Mouse (Mus musculus): Measurements from ENCODE around the gene Emx2. TPM values are rescaled to one million over a fixed set of nuclear protein-coding genes. Genes with fewer than 3 reads are reported as not detected.

Emx2 gene
- total RNA-seq, 2 experiments from 2014 or later: 0.10 to 0.56 TPM

DNA sequence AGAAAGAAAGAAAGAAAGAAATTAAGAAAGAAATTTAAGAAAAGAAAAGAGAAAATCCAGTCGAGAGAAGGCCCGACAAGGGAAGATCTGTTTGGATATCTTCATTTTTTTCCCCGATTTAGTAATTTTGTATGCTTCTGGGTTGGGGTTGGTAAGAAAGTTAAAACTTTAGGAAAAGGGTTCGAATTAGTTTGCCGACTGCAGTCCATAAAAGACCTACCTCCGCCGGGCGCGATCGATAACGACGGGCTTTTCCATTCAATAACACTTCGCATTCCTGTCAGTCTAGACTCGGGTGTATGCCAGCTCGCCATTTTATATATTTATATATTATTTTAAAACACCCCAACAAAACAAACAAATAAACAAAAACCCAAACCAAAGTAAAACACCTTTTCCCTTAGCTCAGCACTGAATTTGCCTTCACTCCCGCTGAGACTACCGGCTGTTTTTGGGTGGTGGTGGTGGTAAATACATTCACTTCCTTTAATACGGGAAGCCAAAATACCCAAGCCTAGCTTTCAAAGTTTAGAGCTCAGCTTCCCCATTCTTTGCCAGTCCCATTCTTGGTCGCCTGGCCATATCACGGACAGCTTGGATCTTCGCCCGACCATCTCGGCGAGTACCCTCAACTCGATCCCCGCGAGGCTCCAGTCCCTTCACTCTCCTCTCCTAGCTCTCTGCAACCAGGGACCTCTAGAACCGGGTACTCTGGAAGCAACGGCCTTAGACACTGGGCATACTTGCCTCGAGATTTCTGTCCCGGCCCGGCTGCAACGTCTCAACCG lies 2.4 kb downstream of the Emx2 start:
- no peak for DNase-seq
- intact Hi-C loops (cut with DNase I): no loop called here

DNA sequence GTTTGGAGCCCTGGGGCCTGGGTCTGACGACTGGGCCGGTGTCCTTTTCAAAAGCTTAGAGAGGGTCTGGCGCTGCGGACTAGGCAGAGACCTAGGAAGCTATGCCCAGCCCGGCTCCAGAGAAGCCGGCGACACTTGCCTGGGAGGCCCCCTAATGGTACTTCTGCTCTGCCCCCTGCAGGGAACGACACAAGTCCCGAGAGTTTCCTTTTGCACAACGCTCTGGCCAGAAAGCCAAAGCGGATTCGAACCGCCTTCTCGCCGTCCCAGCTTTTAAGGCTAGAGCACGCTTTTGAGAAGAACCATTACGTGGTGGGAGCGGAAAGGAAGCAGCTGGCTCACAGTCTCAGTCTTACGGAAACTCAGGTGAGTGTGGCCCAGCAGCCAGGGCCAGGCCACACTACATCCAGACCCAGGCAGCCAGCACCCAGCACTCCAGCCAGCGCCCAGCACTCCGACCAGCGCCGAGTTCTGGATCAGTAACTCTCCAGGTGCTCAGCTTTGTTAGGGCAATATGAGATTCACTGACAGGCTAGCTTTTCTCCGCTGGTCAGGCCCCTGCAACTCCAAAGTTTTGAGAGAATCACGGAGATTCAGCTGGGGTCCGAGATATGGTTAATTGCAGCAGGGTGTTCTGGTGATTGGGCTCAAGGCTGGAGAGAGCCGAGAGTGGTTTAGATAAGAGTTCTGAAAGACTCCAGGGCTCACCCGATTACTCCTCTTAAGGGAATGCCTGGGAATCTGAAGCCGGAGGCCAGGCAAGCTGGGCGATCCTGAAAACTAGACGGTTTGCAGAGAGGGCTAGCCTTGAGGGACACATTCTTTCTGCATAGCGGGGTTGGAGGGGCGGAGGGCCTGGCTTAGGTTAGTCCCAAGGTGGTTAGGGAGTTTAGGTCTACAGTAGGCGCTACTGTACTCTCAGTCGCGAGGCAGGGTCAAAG lies 3.6 kb downstream of the Emx2 start:
- DNase-seq: no peak
- intact Hi-C loops (cut with DNase I): no loop called here

GRCm38 (mm10) chr19:59462459-59463292 lies 4.5 kb downstream of the Emx2 start:
- intact Hi-C loops (cut with DNase I): no loop called here
- no peak for DNase-seq

DNA sequence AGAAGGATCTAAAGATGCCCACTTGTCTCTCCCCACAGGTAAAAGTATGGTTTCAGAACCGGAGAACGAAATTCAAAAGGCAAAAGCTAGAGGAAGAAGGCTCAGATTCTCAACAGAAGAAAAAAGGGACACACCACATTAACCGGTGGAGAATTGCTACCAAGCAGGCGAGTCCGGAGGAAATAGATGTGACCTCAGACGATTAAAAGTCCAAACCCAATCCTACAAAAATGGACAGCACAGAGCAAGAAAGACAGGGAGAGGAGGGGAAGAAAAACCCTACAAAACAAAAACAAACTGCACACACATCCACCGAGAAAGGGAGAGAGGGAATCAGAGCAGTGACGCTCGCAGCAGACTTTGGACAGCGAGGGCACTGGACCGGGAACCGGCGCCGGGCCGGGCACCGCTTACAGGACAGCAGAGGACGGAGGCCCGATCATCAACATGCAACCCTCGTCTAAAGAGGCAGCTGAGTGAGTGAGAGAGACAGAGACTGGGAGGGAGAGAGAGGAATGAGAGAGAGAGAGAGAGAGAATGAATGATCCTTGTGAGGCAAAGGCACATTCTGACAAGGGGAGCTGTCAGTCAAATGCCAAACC lies 5.8 kb downstream of the Emx2 start:
- DNase-seq: no peak
- intact Hi-C loops (cut with DNase I): no loop called here

DNA sequence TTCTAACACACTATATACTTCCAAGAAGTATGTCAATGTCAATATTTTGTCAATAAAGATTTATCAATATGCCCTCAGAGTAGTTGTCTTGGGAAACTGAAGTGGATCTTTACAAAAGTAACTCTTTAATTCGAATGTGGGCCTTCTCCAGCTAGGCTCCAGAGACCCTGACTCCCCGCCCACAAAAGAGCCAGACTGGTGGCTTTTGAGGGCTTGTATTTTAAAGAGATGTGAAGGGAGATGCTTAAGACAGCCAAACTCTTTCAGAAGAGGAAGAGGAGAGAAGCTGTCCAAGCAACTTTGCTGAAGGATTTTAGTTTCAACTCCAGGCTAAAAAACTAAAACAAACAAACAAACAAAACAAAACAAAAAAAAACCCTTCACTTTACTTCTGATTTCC lies 7.1 kb downstream of the Emx2 start:
- intact Hi-C loops (cut with DNase I): no loop called here

GRCm38 (mm10) chr19:59465751-59466410 lies 7.7 kb downstream of the Emx2 start:
- DNase-seq: no peak
- intact Hi-C loops (cut with DNase I): no loop called here

More for the DNA sequence above, 7.1 kb downstream of the Emx2 start:
- DNase-seq: no peak

DNA sequence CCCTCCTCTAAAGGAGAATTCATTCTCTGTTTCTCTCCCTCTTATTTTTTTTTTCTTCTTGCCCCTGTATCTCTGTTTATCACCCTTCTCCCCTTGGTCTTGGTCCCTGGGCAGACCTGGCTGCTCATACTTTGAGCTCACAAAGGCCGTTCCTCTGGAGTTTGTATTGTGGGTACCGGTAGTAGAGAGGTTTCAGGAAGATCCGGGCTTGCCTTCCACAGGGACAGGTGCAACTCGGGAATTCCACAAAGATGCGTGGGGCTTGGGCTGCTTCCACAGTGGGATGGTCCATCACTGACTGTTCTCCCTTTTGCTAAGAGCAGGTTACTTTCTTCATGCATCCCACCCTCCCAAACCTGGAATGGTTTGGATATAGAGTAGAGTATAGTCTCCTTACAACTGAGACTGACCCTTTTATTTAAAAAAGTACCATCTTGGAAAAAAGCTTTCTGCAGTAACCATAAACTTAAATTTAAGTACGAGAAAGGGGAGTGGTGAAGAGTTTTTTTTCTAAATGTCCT lies 8.3 kb downstream of the Emx2 start:
- intact Hi-C loops (cut with DNase I): no loop called here
- DNase-seq: no peak

- DNase-seq: no peak
- intact Hi-C loops (cut with DNase I): no loop called here
Observed at GRCm38 (mm10) chr19:59467016-59467412, 8.8 kb downstream of the Emx2 start.

DNA sequence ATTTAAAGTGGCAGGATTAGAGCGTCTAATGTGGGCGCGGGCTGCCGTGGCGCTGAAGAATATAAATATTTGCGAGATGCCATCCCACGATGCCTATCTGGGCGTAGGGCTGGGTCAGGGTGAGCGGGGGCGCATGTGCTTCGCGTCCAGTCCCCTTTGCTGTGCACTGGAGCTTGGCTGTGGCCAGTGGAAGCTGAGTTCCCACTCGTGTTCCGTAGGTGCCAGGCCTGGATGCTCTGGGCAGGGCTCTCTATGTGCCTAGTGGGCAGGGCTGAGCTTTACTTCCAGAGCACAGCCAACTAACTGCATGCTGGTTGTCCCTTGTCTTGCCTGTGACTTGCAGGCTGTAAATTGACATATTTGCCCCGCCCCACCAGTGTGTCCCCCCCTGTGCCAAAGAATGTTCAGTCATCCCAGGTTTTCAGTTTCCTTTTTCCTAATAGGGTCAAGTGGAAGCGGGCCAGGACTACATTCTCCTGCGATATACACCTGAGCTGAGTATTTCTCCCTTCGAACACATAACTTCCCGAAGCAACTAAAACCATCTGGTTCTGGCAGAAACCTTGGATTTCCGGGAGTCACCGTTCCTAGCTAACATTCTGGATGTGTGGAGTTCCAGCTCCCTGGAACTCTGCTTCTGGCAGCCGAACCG lies 9.4 kb downstream of the Emx2 start:
- no peak for DNase-seq
- intact Hi-C loops (cut with DNase I): no loop called here

DNA sequence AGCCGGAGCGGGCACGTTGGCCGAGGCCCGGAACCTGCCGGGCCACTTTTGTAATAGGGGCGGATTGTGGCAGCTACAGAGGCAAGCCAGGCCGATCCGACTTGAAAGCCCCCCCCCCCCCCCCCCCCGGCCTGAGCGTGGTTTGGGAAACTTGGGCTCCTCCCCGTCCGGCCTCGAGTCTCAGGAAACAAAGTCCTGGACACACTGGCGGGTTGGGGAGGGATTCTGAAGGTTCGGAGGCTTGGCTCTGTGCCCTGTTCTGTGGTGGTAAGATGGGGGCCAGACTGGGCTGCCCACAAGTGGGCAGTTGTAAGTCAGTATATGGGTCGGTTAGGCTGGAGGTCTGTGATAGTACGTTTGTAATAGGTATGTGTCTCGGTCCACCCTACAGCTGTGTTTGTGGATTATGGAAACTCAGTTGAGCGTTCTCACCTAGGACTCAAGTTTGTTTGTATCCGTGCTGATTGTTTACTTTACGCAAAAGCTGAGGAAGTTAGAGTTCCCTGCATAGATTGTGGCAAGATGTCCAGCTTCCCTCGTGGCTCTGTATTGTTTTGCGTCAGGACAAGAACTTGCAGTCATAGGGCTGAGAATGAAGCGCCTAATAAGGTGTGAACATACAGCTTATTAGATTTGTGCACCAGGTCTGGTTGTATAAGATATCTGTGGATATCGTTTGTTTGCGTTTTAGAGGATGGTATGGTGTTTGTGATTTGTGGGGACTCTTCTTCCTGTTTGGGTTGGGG lies 10.1 kb downstream of the Emx2 start:
- intact Hi-C loops (cut with DNase I): no loop called here
- no peak for DNase-seq

DNA sequence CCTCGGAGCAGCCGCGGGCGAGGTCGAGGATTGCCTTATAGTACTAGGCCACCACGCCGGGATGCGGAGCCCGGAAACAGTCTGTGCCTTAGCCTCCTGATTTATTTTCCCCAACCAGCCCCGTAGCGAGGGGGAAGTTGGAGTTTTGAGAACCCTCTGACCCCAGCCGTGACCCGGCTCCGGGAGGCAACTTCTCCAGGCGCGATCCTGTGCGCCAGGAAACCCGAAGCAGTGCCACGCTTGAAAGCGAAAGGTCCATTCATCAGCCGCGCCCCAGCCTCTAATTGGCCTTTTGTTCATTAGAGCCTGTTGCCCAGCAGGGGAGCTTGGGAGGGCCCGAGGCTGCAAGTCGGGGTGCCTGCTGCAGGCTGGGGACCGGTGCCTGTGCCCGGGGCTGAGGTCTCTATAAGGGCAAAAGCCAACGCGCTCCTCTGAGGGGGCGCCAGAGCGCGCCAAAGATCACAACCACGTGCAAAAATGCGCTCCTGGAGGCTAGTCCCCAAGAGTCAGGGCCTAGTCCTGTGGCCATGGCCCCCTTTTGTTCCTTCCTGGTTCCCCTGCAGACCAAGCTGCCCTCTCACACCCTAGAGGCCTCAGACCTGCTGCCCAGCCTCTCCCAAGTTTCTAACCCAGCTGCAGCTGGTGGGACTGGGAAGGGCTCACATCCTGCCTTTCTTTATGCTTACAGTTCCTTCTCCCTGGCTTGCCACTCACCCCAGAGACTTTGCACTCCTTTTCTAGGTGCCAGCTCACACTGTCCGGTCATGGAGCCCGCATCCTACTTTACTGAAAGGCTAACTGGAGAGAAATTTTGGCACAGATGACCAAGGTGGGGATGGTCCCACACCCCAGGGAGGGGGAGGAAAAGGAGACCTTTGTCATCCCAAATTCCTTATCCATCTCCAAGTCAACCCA lies 11.1 kb downstream of the Emx2 start:
- DNase-seq: no peak
- intact Hi-C loops (cut with DNase I): no loop called here

- intact Hi-C loops (cut with DNase I): no loop called here
- no peak for DNase-seq
Observed at GRCm38 (mm10) chr19:59470074-59470630, 12.0 kb downstream of the Emx2 start.

GRCm38 (mm10) chr19:59470913-59471312 lies 12.7 kb downstream of the Emx2 start:
- intact Hi-C loops (cut with DNase I): no loop called here
- DNase-seq: no peak

DNA sequence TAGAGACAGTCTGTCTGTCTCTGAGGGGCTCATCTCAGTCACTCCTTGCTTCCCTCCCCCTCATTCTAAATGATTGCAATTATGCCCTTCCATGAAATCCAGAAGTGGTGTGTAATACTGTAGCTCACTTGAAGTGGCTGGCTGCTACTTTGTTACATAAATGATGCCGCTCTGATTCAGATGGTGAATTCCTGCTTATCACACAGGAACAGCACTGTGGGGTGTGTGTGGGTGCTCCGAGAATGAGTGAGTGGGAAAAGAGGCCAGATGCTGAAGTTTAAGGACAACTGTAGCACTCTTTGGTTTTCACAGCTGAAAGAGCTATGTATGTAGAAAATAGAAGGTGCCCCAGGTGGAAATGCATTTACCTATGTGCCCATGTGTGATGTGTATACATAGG lies 14.7 kb downstream of the Emx2 start:
- intact Hi-C loops (cut with DNase I): no loop called here
- DNase-seq: no peak

DNA sequence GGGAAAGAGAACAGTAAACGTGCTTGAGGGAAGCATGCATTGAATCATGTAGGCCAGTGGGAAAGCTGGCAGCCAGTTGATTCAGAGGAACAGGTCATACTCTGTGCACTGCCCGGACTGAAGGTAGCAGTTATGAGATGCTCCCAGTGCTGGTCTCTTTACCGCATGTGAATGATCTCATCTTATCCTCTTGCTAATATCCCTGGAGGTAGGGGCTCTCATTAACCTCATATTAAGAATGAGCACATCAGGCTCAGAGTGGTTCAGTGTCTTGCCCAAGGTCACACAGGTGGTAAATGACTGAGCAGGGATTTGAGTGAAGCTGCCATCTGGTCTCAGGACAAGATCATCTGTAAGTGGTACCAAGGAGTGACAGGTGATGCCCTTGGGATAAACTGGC lies 21.7 kb downstream of the Emx2 start:
- DNase-seq: no peak
- intact Hi-C loops (cut with DNase I): no loop called here

- DNase-seq: no peak
- intact Hi-C loops (cut with DNase I): no loop called here
Observed at GRCm38 (mm10) chr19:59480563-59480962, 22.4 kb downstream of the Emx2 start.

DNA sequence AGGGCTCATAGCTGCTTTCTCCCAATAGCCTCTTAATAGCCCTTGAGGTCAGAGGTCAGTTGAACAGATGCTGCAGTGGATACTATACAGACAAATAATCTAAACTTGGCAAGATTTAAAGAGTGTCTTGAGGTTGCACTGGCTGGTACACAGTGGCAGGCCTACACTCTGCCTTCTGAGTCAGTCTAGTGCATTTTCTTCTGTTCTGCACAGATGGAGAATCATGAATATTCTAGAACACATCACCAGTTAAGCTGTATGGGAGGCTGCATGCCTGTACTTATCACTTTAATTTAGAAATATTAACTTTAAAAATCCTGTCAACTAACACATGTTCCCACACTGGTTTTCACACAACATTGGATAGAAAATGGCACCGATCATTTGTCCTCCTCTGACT lies 34.1 kb downstream of the Emx2 start:
- intact Hi-C loops (cut with DNase I): no loop called here
- DNase-seq: no peak
